Mouse (Mus musculus): ENCODE results near the gene Dpf3. TPM values are rescaled to one million over a fixed set of nuclear protein-coding genes. Genes with fewer than 3 reads are reported as not detected.
A peak's percentile ranks its signal among the peaks of the same experiment; 100 is the strongest.

Dpf3 gene
- polyA plus RNA-seq, 1 experiment from 2014 or later = 7.8 TPM

GRCm38 (mm10) chr12:83486671-83487461, 650 bp downstream of the Dpf3 start:
- WGBS = under 1% methylated on average over 66 of the region's 73 CpGs
- Histone ChIP-seq H3K27ac (peak overlapping the region; percentile 67), H3K27me3 (ENCODE audit: insufficient read depth, low read length) (no peaks in the 10 kb centered on the region), H3K4me1 (replicated peaks; ENCODE audit: insufficient read depth, low read length) (peaks cover 4% of the 10 kb centered on the region), H3K9me3 (replicated peaks; ENCODE audit: low read length) (no peaks in the 10 kb centered on the region), H3K4me3 (replicated peaks; ENCODE audit: low read depth, low read length) (peak overlapping the region; percentile 53), H3K9ac (ENCODE audit: low read depth, low read length) (peak overlapping the region; percentile 68), H3K36me3 (ENCODE audit: insufficient read depth, low read length) (no peaks in the 10 kb centered on the region), H3K4me2 (ENCODE audit: low read length) (peak overlapping the region; percentile 99)
- ATAC-seq (replicated peaks; ENCODE audit: low FRiP score, low read depth) (peak; percentile 60), DNase-seq (ENCODE audit: low spot score) (peak; percentile 67)
- TF ChIP-seq CTCF (IDR thresholded peaks at IDR 0.05; ENCODE audit: low read depth) = peak; percentile 22; the same call in 1 of the 2 replicates

- peak overlapping the region; percentile 99 for H3K4me2 ChIP-seq (ENCODE audit: low read length)
- peaks cover 4% of the 10 kb centered on the region for H3K4me1 ChIP-seq (replicated peaks; ENCODE audit: insufficient read depth, low read length)
- no peak for TF ChIP-seq CTCF (IDR thresholded peaks at IDR 0.05; ENCODE audit: low read depth)
- DNase-seq (ENCODE audit: low spot score) (peak; percentile 50), ATAC-seq (replicated peaks; ENCODE audit: low FRiP score, low read depth) (no peak)
- peak overlapping the region; percentile 53 for H3K4me3 ChIP-seq (replicated peaks; ENCODE audit: low read depth, low read length)
- H3K36me3 ChIP-seq (ENCODE audit: insufficient read depth, low read length) = no peaks in the 10 kb centered on the region
- H3K9ac ChIP-seq (ENCODE audit: low read depth, low read length) = peak overlapping the region; percentile 68
- peak overlapping the region; percentile 67 for H3K27ac ChIP-seq
- no peaks in the 10 kb centered on the region for H3K9me3 ChIP-seq (replicated peaks; ENCODE audit: low read length)
- under 1% methylated on average over 53 of the region's 53 CpGs for WGBS
- H3K27me3 ChIP-seq (ENCODE audit: insufficient read depth, low read length) = no peaks in the 10 kb centered on the region
These were observed 1.4 kb downstream of the Dpf3 start for GRCm38 (mm10) chr12:83485911-83486670.

- peaks cover 4% of the 10 kb centered on the region for H3K4me1 ChIP-seq (replicated peaks; ENCODE audit: insufficient read depth, low read length)
- H3K9me3 ChIP-seq (replicated peaks; ENCODE audit: low read length) = no peaks in the 10 kb centered on the region
- peak overlapping the region; percentile 53 for H3K4me3 ChIP-seq (replicated peaks; ENCODE audit: low read depth, low read length)
- no peaks in the 10 kb centered on the region for H3K36me3 ChIP-seq (ENCODE audit: insufficient read depth, low read length)
- 5% methylated on average over 24 of the region's 24 CpGs for WGBS
- TF ChIP-seq CTCF (IDR thresholded peaks at IDR 0.05; ENCODE audit: low read depth) = peak; percentile 35; the same call in 1 of the 2 replicates
- H3K27ac ChIP-seq = no peak overlapping the region
- H3K27me3 ChIP-seq (ENCODE audit: insufficient read depth, low read length) = no peaks in the 10 kb centered on the region
- peak overlapping the region; percentile 68; the same call in 1 of the 2 replicates for H3K9ac ChIP-seq (ENCODE audit: low read depth, low read length)
- ATAC-seq (replicated peaks; ENCODE audit: low FRiP score, low read depth) (no peak), DNase-seq (ENCODE audit: low spot score) (peak; percentile 75)
- H3K4me2 ChIP-seq (ENCODE audit: low read length) = peak overlapping the region; percentile 99
These were observed 2.4 kb downstream of the Dpf3 start for GRCm38 (mm10) chr12:83484855-83485745.

- Histone ChIP-seq H3K4me1 (replicated peaks; ENCODE audit: insufficient read depth, low read length) (peaks cover 4% of the 10 kb centered on the region), H3K27me3 (ENCODE audit: insufficient read depth, low read length) (no peaks in the 10 kb centered on the region), H3K27ac (no peak overlapping the region), H3K4me3 (replicated peaks; ENCODE audit: low read depth, low read length) (no peak overlapping the region), H3K9ac (ENCODE audit: low read depth, low read length) (no peak overlapping the region), H3K4me2 (ENCODE audit: low read length) (no peak overlapping the region), H3K9me3 (replicated peaks; ENCODE audit: low read length) (no peaks in the 10 kb centered on the region), H3K36me3 (ENCODE audit: insufficient read depth, low read length) (no peaks in the 10 kb centered on the region)
- WGBS = 69% methylated on average over 5 of the region's 5 CpGs
- DNase-seq (ENCODE audit: low spot score) (no peak), ATAC-seq (replicated peaks; ENCODE audit: low FRiP score, low read depth) (no peak)
- no peak for TF ChIP-seq CTCF (IDR thresholded peaks at IDR 0.05; ENCODE audit: low read depth)
These were observed 3.9 kb downstream of the Dpf3 start for GRCm38 (mm10) chr12:83483653-83484052.

GRCm38 (mm10) chr12:83481439-83481838, 6.1 kb downstream of the Dpf3 start:
- DNase-seq (ENCODE audit: low spot score) = peak; percentile 92
- H3K36me3 ChIP-seq (ENCODE audit: insufficient read depth, low read length) = no peaks in the 10 kb centered on the region
- peak; percentile 77 for ATAC-seq (replicated peaks; ENCODE audit: low FRiP score, low read depth)
- no peaks in the 10 kb centered on the region for H3K27me3 ChIP-seq (ENCODE audit: insufficient read depth, low read length)
- H3K9ac ChIP-seq (ENCODE audit: low read depth, low read length) = no peak overlapping the region
- no peak for TF ChIP-seq CTCF (IDR thresholded peaks at IDR 0.05; ENCODE audit: low read depth)
- peaks cover 4% of the 10 kb centered on the region for H3K4me1 ChIP-seq (replicated peaks; ENCODE audit: insufficient read depth, low read length)
- H3K4me2 ChIP-seq (ENCODE audit: low read length) = no peak overlapping the region
- H3K27ac ChIP-seq = no peak overlapping the region
- no peak overlapping the region for H3K4me3 ChIP-seq (replicated peaks; ENCODE audit: low read depth, low read length)
- H3K9me3 ChIP-seq (replicated peaks; ENCODE audit: low read length) = no peaks in the 10 kb centered on the region
- 13% methylated on average over 4 of the region's 4 CpGs for WGBS
